Mouse (Mus musculus): ENCODE measurements around the gene Rab32. TPM values are rescaled to one million over a fixed set of nuclear protein-coding genes. Genes with fewer than 3 reads are reported as not detected.
A peak's percentile ranks its signal among the peaks of the same experiment; 100 is the strongest.
"Not testable (repeated sequence)": the region's sequence is repeated elsewhere in the genome, so short reads cannot be mapped to it uniquely, and the experiment has no call there.

Gene Rab32
- polyA plus RNA-seq (2014; fragmentation: Nextera tagmentation; extraction: Ambion mirVana), result 18.6 and 23.3 TPM in 2 replicates

DNA sequence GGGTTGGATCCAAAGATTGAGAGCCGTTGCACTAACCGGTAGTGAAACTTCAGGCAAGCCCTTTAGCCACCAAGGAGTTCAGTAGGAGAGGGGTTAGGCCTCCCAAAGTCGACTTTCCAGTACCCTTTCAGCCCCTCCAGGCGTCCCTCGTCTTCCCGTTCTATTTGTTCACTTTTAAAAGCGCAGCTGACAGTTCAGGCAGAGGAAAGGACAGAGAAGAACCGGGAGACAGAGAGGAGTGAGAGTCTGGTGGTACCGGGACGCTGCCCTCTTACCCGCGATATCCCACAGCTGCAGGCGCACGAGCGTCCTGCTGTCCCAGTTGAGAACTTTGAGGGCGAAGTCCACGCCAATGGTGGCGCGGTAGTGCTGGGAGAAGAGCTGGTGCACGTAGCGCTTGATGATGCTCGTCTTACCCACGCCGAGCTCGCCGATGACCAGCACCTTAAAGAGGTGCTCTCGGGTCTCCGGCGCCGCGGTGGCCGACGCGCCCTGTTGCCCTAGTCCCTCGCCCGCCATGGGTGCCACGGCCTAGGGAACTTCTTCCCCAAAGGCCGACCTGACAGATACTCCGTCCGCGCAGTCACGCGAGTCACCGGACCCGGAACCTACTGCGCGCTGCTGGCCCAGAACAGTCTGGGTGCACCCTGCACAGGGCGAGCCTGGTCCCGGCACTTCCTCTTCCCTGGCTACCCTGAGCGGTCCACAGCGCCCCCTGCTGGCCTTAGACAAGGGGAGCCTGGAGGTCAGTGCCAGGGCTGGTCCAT lies at the start of gene Rab32:
Rab32 (minus strand) TSS at position 696 of the 767 bp plus-strand sequence.
- no peaks in the 10 kb centered on the region for H3K27me3 ChIP-seq (replicated peaks; ENCODE audit: control insufficient read depth, insufficient read depth, low read length)
- peak within 1 kb of the TSS; percentile 60 for H3K9ac ChIP-seq (ENCODE audit: low read length)
- under 1% methylated on average over 51 of the region's 51 CpGs for WGBS
- no peaks in the 10 kb centered on the region for H3K4me1 ChIP-seq (replicated peaks; ENCODE audit: control insufficient read depth, insufficient read depth, low read length)
- H3K4me3 ChIP-seq (ENCODE audit: low read depth, low read length), result peak within 1 kb of the TSS; percentile 63
- no peaks in the 10 kb centered on the region for H3K9me3 ChIP-seq (ENCODE audit: control insufficient read depth, low read length)
- peak within 1 kb of the TSS; percentile 67 for H3K27ac ChIP-seq (ENCODE audit: low read depth)
- peak; percentile 97 for ATAC-seq (replicated peaks; ENCODE audit: low FRiP score, low TSS enrichment, low read depth)
- no peaks in the 10 kb centered on the region for H3K36me3 ChIP-seq (ENCODE audit: control insufficient read depth, insufficient read depth, low read length)
- DNase-seq (ENCODE audit: low spot score), result peak; percentile 97
- peak within 1 kb of the TSS; percentile 96 for H3K4me2 ChIP-seq (ENCODE audit: low read length)

DNA sequence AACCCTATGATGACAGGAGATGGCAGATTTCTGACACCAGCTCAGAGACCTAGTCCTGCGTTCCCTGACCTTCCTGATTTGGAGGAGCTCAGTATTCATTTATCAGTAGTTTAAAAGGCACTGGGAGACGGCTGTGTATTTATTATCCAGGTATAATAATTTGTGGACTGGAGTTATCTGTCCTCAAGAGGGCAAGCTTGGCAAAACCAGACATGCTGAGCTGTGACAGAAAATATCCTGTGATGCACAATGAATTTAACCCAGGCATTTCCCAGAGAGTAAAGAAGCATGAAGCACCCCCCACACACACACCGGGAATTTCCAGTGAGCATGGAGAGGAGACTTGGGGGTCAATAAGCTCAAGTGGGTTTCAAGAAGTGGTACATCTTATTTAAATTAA lies 42.7 kb upstream of the Rab32 start:
- Histone ChIP-seq H3K4me1 (replicated peaks; ENCODE audit: control insufficient read depth, insufficient read depth, low read length) (no peaks in the 10 kb centered on the region), H3K27ac (ENCODE audit: low read depth) (no peak overlapping the region), H3K9ac (ENCODE audit: low read length) (no peak overlapping the region), H3K27me3 (replicated peaks; ENCODE audit: control insufficient read depth, insufficient read depth, low read length) (no peaks in the 10 kb centered on the region), H3K4me2 (ENCODE audit: low read length) (no peak overlapping the region), H3K9me3 (ENCODE audit: control insufficient read depth, low read length) (no peaks in the 10 kb centered on the region), H3K4me3 (ENCODE audit: low read depth, low read length) (no peak overlapping the region), H3K36me3 (ENCODE audit: control insufficient read depth, insufficient read depth, low read length) (no peaks in the 10 kb centered on the region)
- DNase-seq (ENCODE audit: low spot score) (no peak), ATAC-seq (replicated peaks; ENCODE audit: low FRiP score, low TSS enrichment, low read depth) (no peak)
- WGBS, result 58% methylated on average over 3 of the region's 3 CpGs

DNA sequence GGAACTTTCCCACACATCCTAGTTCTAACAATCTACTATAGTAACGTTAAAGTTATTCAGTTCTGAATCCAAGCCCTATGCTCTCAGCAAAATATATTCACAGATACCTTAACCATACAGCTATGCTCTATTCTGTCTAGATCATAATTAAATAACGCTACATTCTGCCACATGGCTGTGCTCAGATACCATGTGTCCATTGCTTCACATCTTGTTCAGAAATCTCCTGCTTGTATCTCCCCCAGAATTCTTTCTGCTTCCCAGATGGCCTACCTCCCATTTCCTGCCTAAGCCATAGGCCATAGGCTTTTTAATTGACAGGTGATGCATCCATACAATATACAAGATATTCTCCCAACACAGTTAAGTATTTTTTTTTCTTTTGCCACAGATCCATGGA lies 39.4 kb upstream of the Rab32 start:
- H3K4me2 ChIP-seq (ENCODE audit: low read length); H3K27me3 ChIP-seq (replicated peaks; ENCODE audit: control insufficient read depth, insufficient read depth, low read length); H3K36me3 ChIP-seq (ENCODE audit: control insufficient read depth, insufficient read depth, low read length); H3K9ac ChIP-seq (ENCODE audit: low read length); DNase-seq (ENCODE audit: low spot score); H3K9me3 ChIP-seq (ENCODE audit: control insufficient read depth, low read length); H3K4me3 ChIP-seq (ENCODE audit: low read depth, low read length); H3K4me1 ChIP-seq (replicated peaks; ENCODE audit: control insufficient read depth, insufficient read depth, low read length); ATAC-seq (replicated peaks; ENCODE audit: low FRiP score, low TSS enrichment, low read depth); H3K27ac ChIP-seq (ENCODE audit: low read depth): not testable (repeated sequence)
- 83% methylated on average over 2 of the region's 2 CpGs for WGBS

DNA sequence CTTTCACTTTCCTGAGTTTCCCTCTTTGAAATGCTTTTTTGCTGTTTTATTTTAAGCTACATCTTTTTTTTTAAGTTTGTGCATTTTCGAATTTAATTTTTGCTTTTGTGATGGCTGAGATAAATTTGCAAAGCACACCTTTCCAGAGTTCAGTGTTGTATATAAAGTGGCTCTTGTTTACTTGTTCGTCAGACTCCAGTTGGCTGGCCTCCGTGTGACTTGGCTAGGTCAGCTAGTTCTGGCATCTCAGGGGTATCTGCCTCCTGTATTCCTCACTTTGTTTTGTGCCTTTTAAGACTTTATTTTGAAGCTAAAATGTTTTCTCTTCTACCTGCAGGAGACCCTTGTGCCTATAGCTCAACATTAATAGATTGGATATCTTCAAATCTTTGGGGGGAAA lies 22.7 kb upstream of the Rab32 start:
- Histone ChIP-seq H3K4me3 (ENCODE audit: low read depth, low read length) (no peak overlapping the region), H3K9me3 (ENCODE audit: control insufficient read depth, low read length) (no peaks in the 10 kb centered on the region), H3K27me3 (replicated peaks; ENCODE audit: control insufficient read depth, insufficient read depth, low read length) (no peaks in the 10 kb centered on the region), H3K4me2 (ENCODE audit: low read length) (no peak overlapping the region), H3K27ac (ENCODE audit: low read depth) (no peak overlapping the region), H3K36me3 (ENCODE audit: control insufficient read depth, insufficient read depth, low read length) (no peaks in the 10 kb centered on the region), H3K4me1 (replicated peaks; ENCODE audit: control insufficient read depth, insufficient read depth, low read length) (no peaks in the 10 kb centered on the region), H3K9ac (ENCODE audit: low read length) (no peak overlapping the region)
- 52% methylated on average over 3 of the region's 3 CpGs for WGBS
- ATAC-seq (replicated peaks; ENCODE audit: low FRiP score, low TSS enrichment, low read depth) (no peak), DNase-seq (ENCODE audit: low spot score) (no peak)

DNA sequence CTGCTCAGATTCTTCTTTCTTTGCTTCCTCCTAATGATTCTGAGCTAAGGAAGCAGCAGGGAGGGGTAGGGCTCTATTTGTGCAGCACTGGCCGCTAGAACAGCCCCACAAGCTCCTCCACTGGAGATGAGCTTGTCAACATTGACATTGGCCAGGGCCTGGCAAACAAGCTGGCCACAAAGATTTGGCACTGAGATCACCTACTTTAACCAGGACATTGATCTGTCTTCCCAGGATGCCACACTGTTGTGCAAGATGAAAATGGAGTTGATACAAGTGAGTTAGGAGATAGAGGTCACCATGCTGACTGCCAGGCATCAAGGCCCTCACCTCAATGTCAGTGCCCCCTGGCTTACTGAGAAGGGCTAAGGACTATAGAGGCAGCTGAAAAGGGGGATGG lies 21.8 kb upstream of the Rab32 start:
- ATAC-seq (replicated peaks; ENCODE audit: low FRiP score, low TSS enrichment, low read depth) (no peak), DNase-seq (ENCODE audit: low spot score) (no peak)

DNA sequence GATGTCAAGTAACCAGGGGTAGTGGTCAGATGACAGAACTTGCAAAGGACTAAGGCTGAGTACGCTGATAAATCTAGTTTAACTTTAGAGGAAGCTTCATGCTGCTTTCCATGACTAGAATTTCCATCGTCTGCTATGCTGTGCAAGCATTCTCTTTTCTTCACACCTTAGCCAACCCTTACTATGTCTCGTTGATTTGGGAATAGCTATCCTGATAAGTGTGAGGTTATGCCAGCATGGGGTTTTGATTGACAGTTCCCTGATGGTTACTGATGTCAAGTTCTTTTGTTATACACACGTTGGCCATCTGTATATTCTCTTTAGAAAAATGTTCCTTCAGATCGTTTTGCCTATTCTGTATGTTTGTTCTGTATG lies 259 bp upstream of the Rab32 start:
- 40% methylated on average over 5 of the region's 5 CpGs for WGBS
- no peak overlapping the region for H3K27ac ChIP-seq (ENCODE audit: low read depth)
- H3K9ac ChIP-seq (ENCODE audit: low read length), result no peak overlapping the region
- ATAC-seq (replicated peaks; ENCODE audit: low FRiP score, low TSS enrichment, low read depth) (no peak), DNase-seq (ENCODE audit: low spot score) (no peak)
- H3K4me2 ChIP-seq (ENCODE audit: low read length), result peak overlapping the region; percentile 96
- no peaks in the 10 kb centered on the region for H3K27me3 ChIP-seq (replicated peaks; ENCODE audit: control insufficient read depth, insufficient read depth, low read length)
- H3K36me3 ChIP-seq (ENCODE audit: control insufficient read depth, insufficient read depth, low read length), result no peaks in the 10 kb centered on the region
- no peaks in the 10 kb centered on the region for H3K9me3 ChIP-seq (ENCODE audit: control insufficient read depth, low read length)
- no peaks in the 10 kb centered on the region for H3K4me1 ChIP-seq (replicated peaks; ENCODE audit: control insufficient read depth, insufficient read depth, low read length)
- peak overlapping the region; percentile 63 for H3K4me3 ChIP-seq (ENCODE audit: low read depth, low read length)

More for the DNA sequence above, 21.8 kb upstream of the Rab32 start:
- 42% methylated on average over 1 of the region's 1 CpGs for WGBS
- no peak overlapping the region for H3K4me3 ChIP-seq (ENCODE audit: low read depth, low read length)
- H3K36me3 ChIP-seq (ENCODE audit: control insufficient read depth, insufficient read depth, low read length), result no peaks in the 10 kb centered on the region
- H3K27ac ChIP-seq (ENCODE audit: low read depth), result no peak overlapping the region
- H3K4me2 ChIP-seq (ENCODE audit: low read length), result no peak overlapping the region
- H3K27me3 ChIP-seq (replicated peaks; ENCODE audit: control insufficient read depth, insufficient read depth, low read length), result no peaks in the 10 kb centered on the region
- H3K4me1 ChIP-seq (replicated peaks; ENCODE audit: control insufficient read depth, insufficient read depth, low read length), result no peaks in the 10 kb centered on the region
- no peaks in the 10 kb centered on the region for H3K9me3 ChIP-seq (ENCODE audit: control insufficient read depth, low read length)
- H3K9ac ChIP-seq (ENCODE audit: low read length), result no peak overlapping the region

DNA sequence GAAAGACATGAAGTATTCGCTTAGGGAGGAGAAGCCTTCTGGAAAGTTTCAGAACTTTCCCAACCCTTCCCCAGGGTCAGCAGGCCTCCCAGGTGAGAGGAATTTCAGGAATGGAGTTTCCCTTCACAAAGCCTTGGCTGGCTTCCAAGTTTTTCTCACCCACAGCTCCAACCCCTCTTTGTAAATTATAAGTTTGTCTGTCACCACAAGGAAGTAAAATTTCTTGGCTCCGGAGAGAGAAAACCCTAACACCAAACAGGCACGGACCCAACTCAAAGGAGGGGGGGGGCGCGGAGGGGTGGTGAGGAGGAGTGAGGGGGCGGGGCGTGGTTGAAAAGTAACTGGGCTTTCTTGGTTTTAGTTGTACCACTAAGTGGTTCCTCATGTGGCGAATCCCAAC lies 980 bp downstream of the Rab32 start:
- no peaks in the 10 kb centered on the region for H3K4me1 ChIP-seq (replicated peaks; ENCODE audit: control insufficient read depth, insufficient read depth, low read length)
- 5% methylated on average over 8 of the region's 8 CpGs for WGBS
- H3K9me3 ChIP-seq (ENCODE audit: control insufficient read depth, low read length), result no peaks in the 10 kb centered on the region
- peak overlapping the region; percentile 96 for H3K4me2 ChIP-seq (ENCODE audit: low read length)
- H3K4me3 ChIP-seq (ENCODE audit: low read depth, low read length), result peak overlapping the region; percentile 63
- H3K9ac ChIP-seq (ENCODE audit: low read length), result peak overlapping the region; percentile 60
- ATAC-seq (replicated peaks; ENCODE audit: low FRiP score, low TSS enrichment, low read depth) (peak; percentile 63), DNase-seq (ENCODE audit: low spot score) (no peak)
- no peak overlapping the region for H3K27ac ChIP-seq (ENCODE audit: low read depth)
- no peaks in the 10 kb centered on the region for H3K36me3 ChIP-seq (ENCODE audit: control insufficient read depth, insufficient read depth, low read length)
- no peaks in the 10 kb centered on the region for H3K27me3 ChIP-seq (replicated peaks; ENCODE audit: control insufficient read depth, insufficient read depth, low read length)

DNA sequence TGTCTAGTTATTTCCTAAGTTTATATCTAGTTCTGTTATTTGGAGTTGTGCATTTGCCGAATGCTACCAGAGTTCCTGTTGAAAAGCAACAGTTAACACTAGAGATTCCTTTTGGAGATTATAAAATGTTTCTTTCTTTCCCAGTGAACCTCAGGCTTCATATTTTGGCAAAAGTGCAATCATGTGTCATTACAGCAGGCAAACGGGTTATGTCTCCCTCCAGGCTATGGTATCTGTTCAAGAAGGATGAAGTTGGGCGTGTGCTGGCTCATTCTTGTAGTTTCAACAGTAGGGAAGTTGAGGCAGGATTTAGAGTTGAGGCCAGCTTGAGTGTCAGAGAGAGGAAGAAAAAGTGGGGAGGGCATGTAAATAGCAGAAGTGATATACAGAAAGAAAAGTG lies 2.4 kb downstream of the Rab32 start:
- H3K4me1 ChIP-seq (replicated peaks; ENCODE audit: control insufficient read depth, insufficient read depth, low read length), result no peaks in the 10 kb centered on the region
- DNase-seq (ENCODE audit: low spot score), result no peak
- H3K9me3 ChIP-seq (ENCODE audit: control insufficient read depth, low read length), result no peaks in the 10 kb centered on the region
- no peak overlapping the region for H3K27ac ChIP-seq (ENCODE audit: low read depth)
- H3K4me3 ChIP-seq (ENCODE audit: low read depth, low read length), result no peak overlapping the region
- no peak overlapping the region for H3K9ac ChIP-seq (ENCODE audit: low read length)
- H3K36me3 ChIP-seq (ENCODE audit: control insufficient read depth, insufficient read depth, low read length), result no peaks in the 10 kb centered on the region
- no peak overlapping the region for H3K4me2 ChIP-seq (ENCODE audit: low read length)
- 62% methylated on average over 3 of the region's 3 CpGs for WGBS
- no peak for ATAC-seq (replicated peaks; ENCODE audit: low FRiP score, low TSS enrichment, low read depth)
- no peaks in the 10 kb centered on the region for H3K27me3 ChIP-seq (replicated peaks; ENCODE audit: control insufficient read depth, insufficient read depth, low read length)

DNA sequence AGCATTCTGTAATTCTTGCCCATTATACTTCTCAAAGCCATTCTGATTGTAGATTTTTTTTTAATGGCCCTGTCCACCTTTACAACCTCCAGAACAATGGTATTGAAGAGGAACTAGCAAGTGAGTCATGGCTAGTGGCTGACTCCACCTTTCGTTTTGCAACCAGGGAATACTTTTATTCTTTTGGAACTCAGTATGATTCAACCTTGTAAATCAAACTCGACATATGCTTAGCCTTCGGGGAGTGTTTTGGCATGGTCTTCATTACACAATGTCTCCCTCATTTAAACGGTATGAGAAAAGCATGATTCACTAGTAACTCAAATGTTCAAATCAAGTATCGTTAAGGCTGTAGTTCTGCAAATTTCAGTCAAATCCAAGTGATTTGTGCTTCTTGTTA lies 2.8 kb downstream of the Rab32 start:
- Histone ChIP-seq H3K27ac (ENCODE audit: low read depth) (no peak overlapping the region), H3K9ac (ENCODE audit: low read length) (no peak overlapping the region), H3K9me3 (ENCODE audit: control insufficient read depth, low read length) (no peaks in the 10 kb centered on the region), H3K4me3 (ENCODE audit: low read depth, low read length) (no peak overlapping the region), H3K36me3 (ENCODE audit: control insufficient read depth, insufficient read depth, low read length) (no peaks in the 10 kb centered on the region), H3K4me2 (ENCODE audit: low read length) (no peak overlapping the region), H3K27me3 (replicated peaks; ENCODE audit: control insufficient read depth, insufficient read depth, low read length) (no peaks in the 10 kb centered on the region), H3K4me1 (replicated peaks; ENCODE audit: control insufficient read depth, insufficient read depth, low read length) (no peaks in the 10 kb centered on the region)
- ATAC-seq (replicated peaks; ENCODE audit: low FRiP score, low TSS enrichment, low read depth) (no peak), DNase-seq (ENCODE audit: low spot score) (no peak)
- WGBS, result 40% methylated on average over 5 of the region's 5 CpGs

All from intestine, embryonic 14.5 days (tissue).